Mouse (Mus musculus) left cerebral cortex, adult 2 months (tissue): ENCODE results near the gene Ttll5. TPM values are rescaled to one million over a fixed set of nuclear protein-coding genes. Genes with fewer than 3 reads are reported as not detected.

Experiments used
- DNase-seq, 2 experiments: peaks; one replicate each; pipeline ENCODE4 v3.0.0; 2021 to 2022; ENCODE audit warnings: low spot score in 2 of 2, mixed read lengths in 1 of 2; ENCODE audit errors: extremely low spot score in 1 of 2
- H3K27ac ChIP-seq: fragments of 200-600 bp; 2 replicates; pipeline ENCODE4 v1.8.1; 2022
- H3K4me3 ChIP-seq: fragments of 200-600 bp; 2 replicates; pipeline ENCODE4 v1.8.1; 2022
- CTCF ChIP-seq: fragments of 200-600 bp; IDR thresholded peaks from 2 replicates; pipeline ENCODE4 v1.8.1; 2022; ENCODE audit warnings: antibody characterized with exemption, mild to moderate bottlenecking, moderate library complexity
- intact Hi-C: fragments of 180-260 bp; cut with DNase I; formaldehyde crosslinking; loops from one replicate; pipeline ENCODE4 v1.15.1; 2025
- total RNA-seq, 2 experiments: library from RNA; stranded (reverse); gene quantifications; 2 replicates each; pipeline ENCODE4 v1.2.3; 2021

Gene Ttll5
- total RNA-seq, 2 experiments from 2014 or later = 45.4 to 47.7 TPM

DNA sequence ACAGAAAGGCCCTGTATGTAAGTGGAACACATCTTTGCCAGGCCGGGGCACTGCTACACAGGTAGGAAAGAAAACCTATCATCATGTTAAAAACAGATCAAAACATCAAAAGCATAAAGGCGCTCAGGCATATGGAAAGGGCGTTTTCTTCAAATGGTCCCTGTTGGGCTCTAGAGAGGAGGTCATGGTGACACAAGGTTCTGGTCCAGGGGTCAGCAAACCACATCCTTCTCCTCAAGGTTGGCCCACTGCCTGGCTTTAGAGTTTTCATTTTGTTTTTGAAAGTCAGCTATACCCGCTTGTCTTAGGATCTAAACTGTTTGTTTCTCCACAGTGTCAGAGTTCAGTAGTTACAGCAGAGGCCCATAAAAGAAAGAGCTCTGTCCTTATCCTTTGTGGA, 285.1 kb downstream of the Ttll5 start:
- no peak for TF ChIP-seq CTCF
- Histone ChIP-seq H3K4me3 (no peak overlapping the region), H3K27ac (no peak overlapping the region)
- intact Hi-C loops = no loop called here
- no peak for DNase-seq

DNA sequence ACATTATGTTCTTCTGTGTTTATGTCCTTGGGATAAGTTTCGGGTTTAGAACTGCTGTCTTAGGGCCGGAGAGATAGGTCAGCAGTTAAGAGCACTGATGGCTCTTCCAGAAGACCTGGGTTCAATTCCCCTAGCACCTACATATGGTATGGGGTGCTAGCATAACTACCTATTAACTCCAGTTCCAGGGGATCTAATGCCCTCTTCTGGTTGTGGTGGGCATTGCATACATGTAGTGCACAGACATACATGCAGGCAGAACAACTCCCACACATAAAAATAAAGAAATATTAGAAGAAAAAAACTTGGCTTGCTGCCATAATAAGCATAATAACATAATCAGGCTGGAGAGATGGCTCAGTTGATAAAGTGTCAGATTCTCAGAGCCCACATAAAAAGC, 286.2 kb downstream of the Ttll5 start:
- Histone ChIP-seq H3K27ac (no peak overlapping the region), H3K4me3 (no peak overlapping the region)
- TF ChIP-seq CTCF = peak; percentile 49
- DNase-seq = no peak
- intact Hi-C loops = no loop called here

Other genes with a start within 250 kb of the Ttll5 start
- gene Jdp2, start 225.6 kb upstream of the Ttll5 start, total RNA-seq = 10 to 100 TPM; 81.5 to 95.1 TPM
- under 1 TPM; 0.36 to 0.49 TPM for gene Batf, start 138.0 kb upstream of the Ttll5 start, total RNA-seq
- gene Flvcr2, start 78.1 kb upstream of the Ttll5 start, total RNA-seq = 1 to 10 TPM; 2.2 to 2.7 TPM
- 10 to 100 TPM; 48.9 to 51.8 TPM for gene Erg28, start 109 bp upstream of the Ttll5 start, total RNA-seq